Mouse (Mus musculus) midbrain, postnatal 0 days (tissue): ENCODE data around the gene Magi2. TPM values are rescaled to one million over a fixed set of nuclear protein-coding genes. Genes with fewer than 3 reads are reported as not detected.

Source experiments
- ATAC-seq: fragments of 200-750 bp; cut with Nextera tagmentation; 2 replicates; pipeline ENCODE4 v1.8.0; 2017; ENCODE audit warnings: moderate number of reproducible peaks, mild to moderate bottlenecking, moderate TSS enrichment, moderate library complexity; ENCODE audit not compliant: low FRiP score
- DNase-seq: peaks from one replicate; pipeline ENCODE4 v3.0.0-alpha.2; 2015; ENCODE audit warnings: low spot score
- H3K27ac ChIP-seq: fragments of 300-500 bp; sonication (generic); 2 replicates; pipeline ENCODE4 v1.5.1; 2014; ENCODE audit warnings: low read depth, mild to moderate bottlenecking, low read length, mixed read lengths
- H3K27me3 ChIP-seq: fragments of 300-500 bp; sonication (generic); 2 replicates; pipeline ENCODE4 v1.6.1; 2014; ENCODE audit warnings: low read length, control low read depth, mixed read lengths; ENCODE audit not compliant: insufficient read depth
- H3K36me3 ChIP-seq: fragments of 300-500 bp; sonication (generic); 2 replicates; pipeline ENCODE4 v1.6.1; 2014; ENCODE audit warnings: low read length, control low read depth, mixed read lengths; ENCODE audit not compliant: insufficient read depth
- H3K4me1 ChIP-seq: fragments of 300-500 bp; sonication (generic); 2 replicates; pipeline ENCODE4 v1.6.1; 2014; ENCODE audit warnings: mild to moderate bottlenecking, control low read depth, antibody characterized with exemption, low read length, mixed read lengths; ENCODE audit not compliant: insufficient read depth
- H3K4me2 ChIP-seq: fragments of 300-500 bp; sonication (generic); 2 replicates; pipeline ENCODE4 v1.6.1; 2014; ENCODE audit warnings: low read depth, mild to moderate bottlenecking, low read length, mixed read lengths; ENCODE audit not compliant: poor library complexity, severe bottlenecking
- H3K4me3 ChIP-seq: fragments of 300-500 bp; sonication (generic); 2 replicates; pipeline ENCODE4 v1.5.1; 2014; ENCODE audit warnings: low read depth, mild to moderate bottlenecking, low read length, moderate library complexity
- H3K9ac ChIP-seq: fragments of 300-500 bp; sonication (generic); replicated peaks from 2 replicates; pipeline ENCODE4 v1.6.1; 2014; ENCODE audit warnings: mild to moderate bottlenecking, low read length, moderate library complexity, mixed read lengths; ENCODE audit not compliant: poor library complexity, severe bottlenecking
- H3K9me3 ChIP-seq: fragments of 300-500 bp; sonication (generic); 2 replicates; pipeline ENCODE4 v1.6.1; 2016; ENCODE audit warnings: low read length, control low read depth
- CTCF ChIP-seq: IDR thresholded peaks from 2 replicates; pipeline ENCODE4 v1.5.1; 2016; ENCODE audit warnings: antibody characterized with exemption, mild to moderate bottlenecking
- WGBS: fragments of 180-500 bp; shearing (Covaris S2); extraction: QIAGEN DNeasy Blood & Tissue Kit; methylation state at CpG from one replicate; pipeline ENCODE4 v1.1.7; 2014; 5-methylcytosine and 5-hydroxymethylcytosine counted together
- polyA plus RNA-seq: library from polyadenylated mRNA; unstranded; fragments of >200 nt; fragmentation: Nextera tagmentation; extraction: Ambion mirVana; gene quantifications from 2 replicates; pipeline ENCODE4 v1.2.1, GENCODE M21; 2015
- total RNA-seq: library from RNA; depleted of rRNA; stranded (reverse); fragments of >200 nt; gene quantifications from 2 replicates; pipeline ENCODE4 v1.2.3, GENCODE M21; 2014

Magi2 gene
- total and polyA plus RNA-seq, 2 experiments from 2014 or later, result 20.0 to 59.3 TPM

DNA sequence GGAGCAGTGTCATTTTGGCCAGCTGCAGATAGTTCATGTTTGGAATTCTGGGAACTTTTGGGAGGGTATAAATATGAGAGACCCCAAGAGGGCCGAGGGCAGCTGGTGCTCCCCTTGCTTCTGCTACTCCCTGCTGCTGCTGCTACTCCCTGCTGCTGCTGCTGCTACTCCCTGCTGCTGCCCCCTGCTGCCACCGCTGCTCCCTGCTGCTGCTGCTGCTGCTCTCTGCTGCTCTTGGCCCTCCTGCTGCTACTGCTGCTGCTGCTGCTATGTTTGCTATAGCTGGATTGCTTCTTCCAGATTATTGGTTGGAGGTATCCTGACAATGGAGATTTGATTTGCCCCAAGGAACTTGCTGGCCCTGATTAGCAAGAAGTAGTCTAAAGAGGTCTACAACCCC lies 1512.0 kb downstream of the Magi2 start:
- no peak overlapping the region for H3K4me3 ChIP-seq
- no peaks in the 10 kb centered on the region for H3K4me1 ChIP-seq
- H3K9me3 ChIP-seq, result no peaks in the 10 kb centered on the region
- H3K36me3 ChIP-seq, result no peaks in the 10 kb centered on the region
- H3K4me2 ChIP-seq, result no peak overlapping the region
- ATAC-seq (no peak), DNase-seq (no peak)
- H3K27me3 ChIP-seq, result no peaks in the 10 kb centered on the region
- no peak overlapping the region for H3K9ac ChIP-seq
- WGBS, result 63% methylated on average over 2 of the region's 2 CpGs
- TF ChIP-seq CTCF, result no peak
- no peak overlapping the region for H3K27ac ChIP-seq

GRCm38 (mm10) chr5:20741193-20741592 lies 1514.4 kb downstream of the Magi2 start:
- Histone ChIP-seq H3K36me3 (no peaks in the 10 kb centered on the region), H3K27me3 (no peaks in the 10 kb centered on the region), H3K27ac (no peak overlapping the region), H3K9me3 (no peaks in the 10 kb centered on the region), H3K4me1 (no peaks in the 10 kb centered on the region), H3K4me2 (no peak overlapping the region), H3K9ac (no peak overlapping the region), H3K4me3 (no peak overlapping the region)
- TF ChIP-seq CTCF, result no peak
- 86% methylated on average over 6 of the region's 6 CpGs for WGBS
- DNase-seq, result no peak
- ATAC-seq, result no peak

DNA sequence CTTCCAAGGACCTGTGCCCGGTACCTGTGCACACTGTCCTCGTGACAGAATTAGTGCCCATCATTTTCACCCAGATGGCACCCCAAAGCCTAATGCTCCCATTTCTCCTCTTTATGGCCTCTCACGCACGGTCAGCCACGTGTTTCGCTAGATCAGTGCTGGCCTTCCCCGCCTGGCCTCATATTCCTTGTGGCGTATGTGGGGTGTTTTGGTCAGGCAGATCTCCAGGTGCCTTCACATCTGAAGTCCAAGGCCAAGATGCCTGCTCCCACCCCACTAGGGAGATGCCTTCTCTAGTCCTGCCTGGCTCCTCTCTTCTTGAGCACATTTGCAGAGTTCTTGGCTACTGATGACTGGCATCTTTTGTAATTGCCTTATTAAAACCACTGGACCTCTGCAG lies 1515.1 kb downstream of the Magi2 start:
- Histone ChIP-seq H3K36me3 (no peaks in the 10 kb centered on the region), H3K9ac (no peak overlapping the region), H3K4me1 (no peaks in the 10 kb centered on the region), H3K27me3 (no peaks in the 10 kb centered on the region), H3K27ac (no peak overlapping the region), H3K4me3 (no peak overlapping the region), H3K4me2 (no peak overlapping the region), H3K9me3 (no peaks in the 10 kb centered on the region)
- DNase-seq (no peak), ATAC-seq (no peak)
- WGBS, result 91% methylated on average over 8 of the region's 8 CpGs
- no peak for TF ChIP-seq CTCF

GRCm38 (mm10) chr5:20748142-20748541 lies 1521.3 kb downstream of the Magi2 start:
- ATAC-seq, result no peak
- H3K4me1 ChIP-seq, result no peaks in the 10 kb centered on the region; the same call in 1 of the 2 replicates
- WGBS, result 35% methylated on average over 4 of the region's 4 CpGs
- no peak for DNase-seq
- H3K27ac ChIP-seq, result no peak overlapping the region
- no peaks in the 10 kb centered on the region for H3K36me3 ChIP-seq
- no peak for TF ChIP-seq CTCF
- H3K4me3 ChIP-seq, result no peak overlapping the region
- no peaks in the 10 kb centered on the region for H3K9me3 ChIP-seq
- H3K4me2 ChIP-seq, result no peak overlapping the region
- H3K9ac ChIP-seq, result no peak overlapping the region
- no peaks in the 10 kb centered on the region for H3K27me3 ChIP-seq

- Histone ChIP-seq H3K4me3 (no peak overlapping the region), H3K9me3 (no peaks in the 10 kb centered on the region), H3K27ac (no peak overlapping the region), H3K4me1 (no peaks in the 10 kb centered on the region; the same call in 1 of the 2 replicates), H3K4me2 (no peak overlapping the region), H3K27me3 (no peaks in the 10 kb centered on the region), H3K9ac (no peak overlapping the region), H3K36me3 (no peaks in the 10 kb centered on the region)
- no peak for TF ChIP-seq CTCF
- ATAC-seq (no peak), DNase-seq (no peak)
- 93% methylated on average over 8 of the region's 8 CpGs for WGBS
Measured at GRCm38 (mm10) chr5:20748856-20749255, 1522.0 kb downstream of the Magi2 start.

GRCm38 (mm10) chr5:20749535-20749934 lies 1522.7 kb downstream of the Magi2 start:
- WGBS, result 84% methylated on average over 3 of the region's 3 CpGs
- no peak overlapping the region for H3K4me2 ChIP-seq
- ATAC-seq (no peak), DNase-seq (no peak)
- H3K4me3 ChIP-seq, result no peak overlapping the region
- H3K27ac ChIP-seq, result no peak overlapping the region
- TF ChIP-seq CTCF, result no peak
- no peaks in the 10 kb centered on the region; the same call in 1 of the 2 replicates for H3K4me1 ChIP-seq
- no peak overlapping the region for H3K9ac ChIP-seq
- H3K36me3 ChIP-seq, result no peaks in the 10 kb centered on the region
- H3K9me3 ChIP-seq, result no peaks in the 10 kb centered on the region
- no peaks in the 10 kb centered on the region for H3K27me3 ChIP-seq
